Mouse (Mus musculus): ENCODE measurements around the gene Atp5e.

DNA sequence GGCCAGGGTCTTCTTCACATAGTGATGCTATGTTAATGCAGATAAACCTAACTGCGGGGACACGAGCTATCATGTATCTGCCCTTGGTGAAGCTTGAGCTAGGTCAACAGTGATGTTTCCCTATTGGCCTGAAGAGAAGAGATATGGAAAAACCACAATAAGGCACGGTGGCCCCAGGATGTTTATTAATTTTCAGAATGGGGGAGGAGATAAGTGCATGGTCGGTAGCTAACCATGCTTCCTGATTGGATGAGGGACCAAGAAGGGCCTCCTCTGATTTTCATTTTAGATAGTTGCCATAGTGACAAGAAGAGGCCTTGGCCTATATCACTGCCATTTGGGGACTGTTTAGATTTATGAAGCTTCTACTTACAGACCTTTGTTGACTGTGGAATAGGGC lies 6.4 kb upstream of the Atp5e start:
- TF ChIP-seq CTCF (IDR thresholded peaks at IDR 0.05; ENCODE audit: low read depth, low read length) (no peak), POLR2A (IDR thresholded peaks at IDR 0.05; ENCODE audit: extremely low read depth, insufficient read depth, low read length) (no peak)
